Mouse (Mus musculus) heart, postnatal 0 days (tissue): ENCODE results near the gene Sh3gl2. TPM values are rescaled to one million over a fixed set of nuclear protein-coding genes. Genes with fewer than 3 reads are reported as not detected.

Experiments
- ATAC-seq: fragments of 200-750 bp; cut with Nextera tagmentation; 2 replicates; pipeline ENCODE4 v1.8.0; 2017; ENCODE audit warnings: low read depth, moderate number of reproducible peaks, moderate library complexity; ENCODE audit not compliant: insufficient read depth
- DNase-seq: peaks from one replicate; pipeline ENCODE4 v3.0.0-alpha.2; 2016; ENCODE audit warnings: low spot score
- H3K27ac ChIP-seq: fragments of 300-500 bp; sonication (generic); 2 replicates; pipeline ENCODE4 v1.5.1; 2014; ENCODE audit warnings: low read depth, mild to moderate bottlenecking
- H3K27me3 ChIP-seq: fragments of 300-500 bp; sonication (generic); 2 replicates; pipeline ENCODE4 v1.6.1; 2014; ENCODE audit warnings: low read length, mixed read lengths; ENCODE audit not compliant: control insufficient read depth, insufficient read depth
- H3K36me3 ChIP-seq: fragments of 300-500 bp; sonication (generic); replicated peaks from 2 replicates; pipeline ENCODE4 v1.6.1; 2014; ENCODE audit warnings: low read length, mixed read lengths; ENCODE audit not compliant: control insufficient read depth, insufficient read depth
- H3K4me1 ChIP-seq: fragments of 300-500 bp; sonication (generic); 2 replicates; pipeline ENCODE4 v1.6.1; 2014; ENCODE audit warnings: antibody characterized with exemption; ENCODE audit not compliant: control insufficient read depth, insufficient read depth
- H3K4me2 ChIP-seq: fragments of 300-500 bp; sonication (generic); 2 replicates; pipeline ENCODE4 v1.6.1; 2014; ENCODE audit warnings: low read depth, mild to moderate bottlenecking, low read length, moderate library complexity
- H3K4me3 ChIP-seq: fragments of 300-500 bp; sonication (generic); 2 replicates; pipeline ENCODE4 v1.5.1; 2014; ENCODE audit warnings: low read depth, low read length
- H3K9ac ChIP-seq: fragments of 300-500 bp; sonication (generic); replicated peaks from 2 replicates; pipeline ENCODE4 v1.6.1; 2014; ENCODE audit warnings: low read depth, low read length, mixed read lengths
- H3K9me3 ChIP-seq: fragments of 300-500 bp; sonication (generic); replicated peaks from 2 replicates; pipeline ENCODE4 v1.6.1; 2016; ENCODE audit warnings: low read length; ENCODE audit not compliant: control insufficient read depth
- CTCF ChIP-seq: IDR thresholded peaks from 2 replicates; pipeline ENCODE4 v1.5.1; 2016; ENCODE audit warnings: antibody characterized with exemption, control low read depth, low read depth
- EP300 ChIP-seq: IDR thresholded peaks from 2 replicates; pipeline ENCODE4 v1.6.1; 2016; ENCODE audit warnings: antibody characterized with exemption, low read depth
- WGBS: fragments of 180-500 bp; shearing (Covaris S2); extraction: QIAGEN DNeasy Blood & Tissue Kit; methylation state at CpG from one replicate; pipeline ENCODE4 v1.1.7; 2014; 5-methylcytosine and 5-hydroxymethylcytosine counted together
- polyA plus RNA-seq: library from polyadenylated mRNA; unstranded; fragments of >200 nt; fragmentation: Nextera tagmentation; extraction: Ambion mirVana; gene quantifications from 2 replicates; pipeline ENCODE4 v1.2.1, GENCODE M21; 2015
- total RNA-seq: library from RNA; depleted of rRNA; stranded (reverse); fragments of >200 nt; gene quantifications from 2 replicates; pipeline ENCODE4 v1.2.3, GENCODE M21; 2014; ENCODE audit warnings: low replicate concordance

Gene Sh3gl2
- total and polyA plus RNA-seq, 2 experiments from 2014 or later = 0.34 to 1.9 TPM

DNA sequence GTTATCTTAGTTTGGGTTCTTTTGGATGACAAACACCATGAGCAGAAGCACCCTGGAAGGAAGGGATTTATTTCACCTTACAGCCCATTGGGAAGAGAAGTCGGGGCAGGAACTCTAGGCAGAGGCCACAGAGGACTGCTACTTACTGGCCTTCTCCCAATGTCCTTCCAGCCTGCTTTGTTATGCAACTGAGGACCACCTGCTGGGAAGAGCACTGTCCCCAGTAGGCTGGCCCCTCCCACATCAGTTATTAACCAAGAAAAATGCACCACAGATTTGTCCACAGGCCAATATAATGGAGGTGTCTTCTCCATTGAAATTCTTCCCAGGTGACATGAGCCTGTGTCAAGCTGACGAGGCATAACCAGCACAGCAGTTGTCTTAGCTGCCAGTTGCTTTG lies 62.5 kb downstream of the Sh3gl2 start:
- no peak overlapping the region for H3K4me2 ChIP-seq
- H3K4me3 ChIP-seq = no peak overlapping the region
- H3K27ac ChIP-seq = no peak overlapping the region
- ATAC-seq = no peak
- no peaks in the 10 kb centered on the region for H3K4me1 ChIP-seq
- WGBS = 86% methylated on average over 2 of the region's 2 CpGs
- no peaks in the 10 kb centered on the region for H3K27me3 ChIP-seq
- no peaks in the 10 kb centered on the region for H3K9me3 ChIP-seq
- DNase-seq = no peak
- no peak overlapping the region for H3K9ac ChIP-seq
- H3K36me3 ChIP-seq = no peaks in the 10 kb centered on the region
- no peak for TF ChIP-seq EP300
- TF ChIP-seq CTCF = no peak

DNA sequence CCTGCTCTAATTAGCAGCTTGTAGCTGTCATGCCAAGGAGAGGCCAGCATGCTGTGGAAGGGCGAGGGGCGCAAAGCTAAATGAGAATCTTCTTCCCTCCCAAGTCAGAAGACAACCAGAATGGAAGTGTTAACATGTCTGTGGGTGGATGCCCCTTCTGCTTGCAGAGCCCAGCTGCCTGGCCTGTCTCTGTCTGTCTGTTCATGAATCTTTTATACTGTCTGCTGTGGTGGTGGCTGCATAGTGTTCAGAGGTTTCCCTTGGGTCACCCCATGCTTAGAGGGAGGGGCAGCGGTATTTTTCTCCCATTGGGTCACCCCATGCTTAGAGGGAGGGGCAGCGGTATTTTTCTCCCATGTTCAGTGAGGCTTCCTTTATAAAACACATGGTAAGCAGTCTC lies 68.0 kb downstream of the Sh3gl2 start:
- Histone ChIP-seq H3K36me3 (no peaks in the 10 kb centered on the region), H3K4me2 (no peak overlapping the region), H3K27me3 (no peaks in the 10 kb centered on the region), H3K4me3 (no peak overlapping the region), H3K4me1 (no peaks in the 10 kb centered on the region), H3K9me3 (no peaks in the 10 kb centered on the region), H3K9ac (no peak overlapping the region), H3K27ac (no peak overlapping the region)
- TF ChIP-seq EP300 (no peak), CTCF (no peak)
- ATAC-seq (no peak), DNase-seq (no peak)
- 80% methylated on average over 4 of the region's 4 CpGs for WGBS

DNA sequence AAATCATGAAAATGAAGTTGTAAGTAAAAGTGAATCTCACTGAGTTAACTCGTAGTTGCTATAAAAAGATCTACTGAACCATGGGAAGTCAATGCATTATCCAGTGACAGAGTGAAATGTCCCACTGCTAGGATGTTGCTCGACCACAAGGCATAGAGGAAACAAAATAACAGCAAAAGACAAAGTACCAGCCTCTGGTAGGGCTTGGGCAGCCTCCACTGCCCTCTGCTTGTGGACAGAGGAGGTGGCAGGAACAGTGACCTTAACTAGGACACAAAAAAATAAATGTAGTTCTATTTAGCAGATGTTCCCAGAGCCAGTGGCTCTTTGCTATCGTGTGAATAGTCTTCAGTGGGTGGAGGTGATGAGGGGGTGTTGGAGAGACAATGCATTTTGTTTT lies 68.5 kb downstream of the Sh3gl2 start:
- no peaks in the 10 kb centered on the region for H3K9me3 ChIP-seq
- 59% methylated on average over 3 of the region's 3 CpGs for WGBS
- no peak for DNase-seq
- H3K27ac ChIP-seq = no peak overlapping the region
- H3K36me3 ChIP-seq = no peaks in the 10 kb centered on the region
- no peak overlapping the region for H3K4me3 ChIP-seq
- no peak for TF ChIP-seq CTCF
- TF ChIP-seq EP300 = no peak
- no peaks in the 10 kb centered on the region for H3K27me3 ChIP-seq
- H3K4me1 ChIP-seq = no peaks in the 10 kb centered on the region
- no peak for ATAC-seq
- no peak overlapping the region for H3K9ac ChIP-seq
- no peak overlapping the region for H3K4me2 ChIP-seq

DNA sequence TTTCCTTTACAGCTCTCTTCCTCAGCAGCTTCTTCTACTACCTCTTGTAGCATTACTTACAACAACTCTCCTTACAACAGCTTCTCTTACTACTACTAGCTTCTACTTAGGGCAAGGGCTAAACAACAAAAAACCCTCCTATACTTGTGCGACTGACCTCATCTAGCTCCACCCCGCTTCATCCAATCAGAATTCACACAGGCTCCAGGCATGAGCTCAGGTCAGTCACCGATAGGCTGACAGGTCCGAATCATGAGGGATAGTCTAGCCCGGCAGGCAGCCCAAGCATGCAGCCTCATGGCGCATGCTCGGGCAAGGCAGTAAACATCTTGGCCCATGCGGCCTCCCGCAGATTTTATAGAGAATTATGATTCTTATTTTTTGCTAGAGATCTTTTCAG lies 78.2 kb downstream of the Sh3gl2 start:
- no peak overlapping the region for H3K9ac ChIP-seq
- no peaks in the 10 kb centered on the region for H3K4me1 ChIP-seq
- no peak overlapping the region for H3K27ac ChIP-seq
- H3K27me3 ChIP-seq = no peaks in the 10 kb centered on the region
- H3K9me3 ChIP-seq = no peaks in the 10 kb centered on the region
- 88% methylated on average over 9 of the region's 9 CpGs for WGBS
- TF ChIP-seq EP300 (no peak), CTCF (no peak)
- H3K4me2 ChIP-seq = no peak overlapping the region
- no peak for ATAC-seq
- DNase-seq = no peak
- H3K36me3 ChIP-seq = no peaks in the 10 kb centered on the region
- H3K4me3 ChIP-seq = no peak overlapping the region

DNA sequence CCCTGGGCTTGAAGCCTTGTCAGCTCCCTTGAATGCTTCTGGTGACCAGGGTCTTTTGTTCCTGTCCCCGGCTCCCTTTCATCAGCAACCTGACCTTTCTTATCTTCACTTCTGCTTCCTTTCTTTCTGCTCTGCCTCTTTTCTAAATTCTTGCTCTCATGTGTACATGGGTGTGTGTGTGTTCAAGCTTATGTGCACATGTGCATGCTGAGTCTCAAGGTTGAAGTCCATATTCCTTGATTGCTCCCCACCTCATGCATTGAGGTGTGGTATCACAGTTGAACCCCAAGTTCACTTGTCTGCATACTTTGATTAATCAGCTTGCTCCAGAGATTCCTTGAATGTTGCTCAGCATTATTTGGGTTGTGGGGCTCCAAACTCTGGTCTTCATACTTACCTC lies 85.1 kb downstream of the Sh3gl2 start:
- WGBS = 37% methylated on average over 1 of the region's 1 CpGs
- TF ChIP-seq EP300 (no peak), CTCF (no peak)
- H3K36me3 ChIP-seq = no peaks in the 10 kb centered on the region
- no peaks in the 10 kb centered on the region for H3K9me3 ChIP-seq
- H3K4me2 ChIP-seq = no peak overlapping the region
- H3K4me3 ChIP-seq = no peak overlapping the region
- no peak overlapping the region for H3K9ac ChIP-seq
- no peaks in the 10 kb centered on the region for H3K27me3 ChIP-seq
- H3K27ac ChIP-seq = no peak overlapping the region
- DNase-seq (no peak), ATAC-seq (no peak)
- H3K4me1 ChIP-seq = no peaks in the 10 kb centered on the region

DNA sequence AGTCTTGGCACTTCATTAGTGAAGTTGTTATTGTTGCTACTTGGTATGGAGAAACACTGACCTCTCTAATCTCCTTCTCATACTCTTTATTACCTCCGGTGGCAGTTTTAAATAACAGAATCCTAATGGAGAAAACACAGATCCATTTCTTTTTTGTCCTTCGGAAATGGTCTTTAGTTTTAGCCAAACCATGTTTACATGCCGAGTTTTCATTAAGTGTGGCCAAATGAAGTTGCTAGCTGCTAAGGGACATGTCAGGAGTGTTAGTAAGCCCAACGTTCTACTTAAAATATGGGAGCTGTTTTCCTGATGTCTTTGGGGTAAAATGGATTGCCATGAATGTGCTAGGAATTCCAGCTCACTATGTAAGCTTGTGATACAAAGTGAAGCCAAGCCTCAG lies 86.4 kb downstream of the Sh3gl2 start:
- no peak for ATAC-seq

More for the DNA sequence above, 86.4 kb downstream of the Sh3gl2 start:
- Histone ChIP-seq H3K4me3 (no peak overlapping the region), H3K27me3 (no peaks in the 10 kb centered on the region), H3K9ac (no peak overlapping the region), H3K4me2 (no peak overlapping the region), H3K36me3 (no peaks in the 10 kb centered on the region), H3K27ac (no peak overlapping the region), H3K9me3 (no peaks in the 10 kb centered on the region), H3K4me1 (no peaks in the 10 kb centered on the region)
- 70% methylated on average over 4 of the region's 4 CpGs for WGBS
- TF ChIP-seq EP300 = no peak
- no peak for TF ChIP-seq CTCF
- DNase-seq = no peak
